Mouse (Mus musculus): ENCODE results near the gene Hfe.

GRCm38 (mm10) chr13:23688956-23689355 lies 21.7 kb downstream of the Hfe start:
- TF ChIP-seq CTCF (IDR thresholded peaks at IDR 0.05; ENCODE audit: low read depth, low read length) (no peak), POLR2A (IDR thresholded peaks at IDR 0.05; ENCODE audit: borderline replicate concordance, low read depth, low read length) (no peak)
